Mouse (Mus musculus) myocyte (in vitro differentiated cells): Measurements from ENCODE around the gene Whrn.

Experiments
- CEBPB ChIP-seq: IDR thresholded peaks from 2 replicates; pipeline ENCODE4 v1.6.1; 2011; ENCODE audit warnings: mild to moderate bottlenecking, moderate library complexity; ENCODE audit not compliant: poor library complexity, insufficient read depth, severe bottlenecking
- E2F4 ChIP-seq: IDR thresholded peaks from one replicate; pipeline ENCODE4 v1.6.1; 2011; ENCODE audit warnings: mild to moderate bottlenecking, control low read depth, moderate library complexity; ENCODE audit not compliant: insufficient read depth
- MAX ChIP-seq: IDR thresholded peaks from one replicate; pipeline ENCODE4 v1.6.1; 2011; ENCODE audit warnings: low read depth, mild to moderate bottlenecking, control low read depth
- MYOD1 ChIP-seq, 3 experiments: IDR thresholded peaks; one replicate each; pipeline ENCODE4 v1.6.1; 2011; ENCODE audit warnings: control low read depth in 2 of 3, low read depth in 2 of 3, mild to moderate bottlenecking in 2 of 3, moderate library complexity in 1 of 3; ENCODE audit not compliant: insufficient read length in 2 of 3, control insufficient read depth in 1 of 3
- MYOG ChIP-seq, 3 experiments: IDR thresholded peaks; one replicate each; pipeline ENCODE4 v1.6.1; 2011; ENCODE audit warnings: control low read depth in 2 of 3, low read depth in 2 of 3, mild to moderate bottlenecking in 2 of 3; ENCODE audit not compliant: insufficient read length in 2 of 3, control insufficient read depth in 1 of 3, insufficient read depth in 1 of 3
- POLR2A ChIP-seq: IDR thresholded peaks from one replicate; pipeline ENCODE4 v1.6.1; 2011; ENCODE audit warnings: low read depth, mild to moderate bottlenecking, control low read depth, moderate library complexity; ENCODE audit not compliant: insufficient read length
- POLR2AphosphoS2 ChIP-seq: IDR thresholded peaks from one replicate; pipeline ENCODE4 v1.6.1; 2011; ENCODE audit warnings: low read depth, control low read depth; ENCODE audit not compliant: insufficient read length
- USF1 ChIP-seq: IDR thresholded peaks from one replicate; pipeline ENCODE4 v1.6.1; 2011; ENCODE audit warnings: low read depth, mild to moderate bottlenecking, control low read depth, moderate library complexity

GRCm38 (mm10) chr4:63443101-63443500 lies 52.7 kb downstream of the Whrn start:
- TF ChIP-seq POLR2A (no peak), E2F4 (no peak), MAX (no peak), MYOD1 (IDR thresholded peaks at IDR 0.05; ENCODE audit: control insufficient read depth in 1 of 3, insufficient read length in 2 of 3, low read depth in 2 of 3) (no peak), POLR2AphosphoS2 (no peak), MYOG (IDR thresholded peaks at IDR 0.05; ENCODE audit: control insufficient read depth in 1 of 3, insufficient read depth in 1 of 3, insufficient read length in 2 of 3, low read depth in 2 of 3) (no peak), CEBPB (no peak), USF1 (no peak)
